Mouse (Mus musculus): Measurements from ENCODE around the gene Gid4. TPM values are rescaled to one million over a fixed set of nuclear protein-coding genes. Genes with fewer than 3 reads are reported as not detected.
"Not testable (repeated sequence)": the region's sequence is repeated elsewhere in the genome, so short reads cannot be mapped to it uniquely, and the experiment has no call there.

Gene Gid4
- polyA plus RNA-seq, 1 experiment = 40.6 TPM

- Histone ChIP-seq H3K36me3 (ENCODE audit: control insufficient read depth, insufficient read depth, low read length, poor library complexity, severe bottlenecking) (peaks cover 28% of the 10 kb centered on the region), H3K4me3 (ENCODE audit: low read depth, low read length) (no peak overlapping the region), H3K9ac (ENCODE audit: low read depth, poor library complexity, severe bottlenecking) (no peak overlapping the region), H3K4me1 (ENCODE audit: control insufficient read depth, insufficient read depth, low read length) (peaks cover 6% of the 10 kb centered on the region), H3K27me3 (ENCODE audit: control insufficient read depth, insufficient read depth, low read length, poor library complexity, severe bottlenecking) (no peaks in the 10 kb centered on the region), H3K27ac (ENCODE audit: insufficient read depth, low read length) (no peak overlapping the region), H3K9me3 (replicated peaks; ENCODE audit: control insufficient read depth, insufficient read depth, low read length, poor library complexity, severe bottlenecking) (no peaks in the 10 kb centered on the region)
- TF ChIP-seq CTCF (IDR thresholded peaks at IDR 0.05; ENCODE audit: low read depth, low read length) (no peak), EP300 (IDR thresholded peaks at IDR 0.05; ENCODE audit: insufficient read depth, low read depth, low read length) (no peak), POLR2A (IDR thresholded peaks at IDR 0.05; ENCODE audit: insufficient read depth, low read length) (no peak)
Observed at GRCm38 (mm10) chr11:60435133-60435532, 18.2 kb downstream of the Gid4 start.

- no peak for TF ChIP-seq POLR2A (IDR thresholded peaks at IDR 0.05; ENCODE audit: insufficient read depth, low read length)
- TF ChIP-seq EP300 (IDR thresholded peaks at IDR 0.05; ENCODE audit: insufficient read depth, low read depth, low read length) = no peak
- TF ChIP-seq CTCF (IDR thresholded peaks at IDR 0.05; ENCODE audit: low read depth, low read length) = no peak
- Histone ChIP-seq H3K27me3 (ENCODE audit: control insufficient read depth, insufficient read depth, low read length, poor library complexity, severe bottlenecking) (no peaks in the 10 kb centered on the region), H3K9me3 (replicated peaks; ENCODE audit: control insufficient read depth, insufficient read depth, low read length, poor library complexity, severe bottlenecking) (no peaks in the 10 kb centered on the region), H3K4me3 (ENCODE audit: low read depth, low read length) (no peak overlapping the region), H3K9ac (ENCODE audit: low read depth, poor library complexity, severe bottlenecking) (no peak overlapping the region), H3K27ac (ENCODE audit: insufficient read depth, low read length) (no peak overlapping the region), H3K36me3 (ENCODE audit: control insufficient read depth, insufficient read depth, low read length, poor library complexity, severe bottlenecking) (peaks cover 31% of the 10 kb centered on the region), H3K4me1 (ENCODE audit: control insufficient read depth, insufficient read depth, low read length) (peaks cover 7% of the 10 kb centered on the region)
Observed at GRCm38 (mm10) chr11:60436618-60437017, 19.7 kb downstream of the Gid4 start.

DNA sequence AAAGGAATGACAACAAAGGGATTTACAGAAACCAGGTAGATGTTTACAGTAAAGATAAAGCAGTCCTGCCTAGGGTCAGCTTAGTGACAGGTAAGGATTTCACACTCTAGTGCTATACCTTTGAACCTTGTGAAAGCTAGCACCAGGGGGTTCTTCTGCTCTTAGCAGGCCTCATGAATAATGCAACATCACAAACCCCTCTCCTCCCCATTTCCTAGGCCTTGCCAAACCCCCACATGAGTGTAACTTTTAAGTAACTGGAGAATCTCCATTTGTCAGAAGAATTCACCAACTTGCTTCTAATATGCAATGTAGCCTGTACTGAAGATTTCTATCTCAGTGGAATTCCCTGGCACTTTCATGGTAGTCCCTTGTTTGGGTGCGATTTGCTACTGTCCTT is 22.7 kb downstream of the Gid4 start:
- not testable (repeated sequence) for H3K9ac ChIP-seq (ENCODE audit: low read depth, poor library complexity, severe bottlenecking); H3K4me3 ChIP-seq (ENCODE audit: low read depth, low read length); H3K27me3 ChIP-seq (ENCODE audit: control insufficient read depth, insufficient read depth, low read length, poor library complexity, severe bottlenecking); H3K9me3 ChIP-seq (replicated peaks; ENCODE audit: control insufficient read depth, insufficient read depth, low read length, poor library complexity, severe bottlenecking)
- Histone ChIP-seq H3K36me3 (ENCODE audit: control insufficient read depth, insufficient read depth, low read length, poor library complexity, severe bottlenecking) (peaks cover 38% of the 10 kb centered on the region), H3K27ac (ENCODE audit: insufficient read depth, low read length) (peak overlapping the region; percentile 82), H3K4me1 (ENCODE audit: control insufficient read depth, insufficient read depth, low read length) (peaks cover 13% of the 10 kb centered on the region)

DNA sequence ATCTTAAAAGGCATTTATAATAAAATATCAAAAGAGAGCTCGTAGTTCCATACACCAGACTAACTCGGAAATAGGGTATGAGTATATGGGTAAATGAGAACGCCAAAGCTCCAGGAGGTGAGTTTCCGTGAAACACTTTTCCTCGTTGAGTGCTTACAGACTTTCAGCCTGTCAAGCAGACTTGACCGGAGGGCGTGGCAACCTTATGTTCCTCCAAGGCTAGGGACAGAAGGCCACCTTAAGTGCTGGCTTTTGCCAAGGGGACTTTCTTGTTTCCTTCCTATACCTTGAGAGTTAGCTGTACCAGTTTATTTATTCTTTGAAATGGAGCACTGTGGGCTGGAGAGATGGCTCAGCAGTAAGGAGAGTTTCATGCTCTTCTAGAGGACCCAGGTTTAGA is 23.2 kb downstream of the Gid4 start:
- H3K27ac ChIP-seq (ENCODE audit: insufficient read depth, low read length) = peak overlapping the region; percentile 88
- no peaks in the 10 kb centered on the region for H3K27me3 ChIP-seq (ENCODE audit: control insufficient read depth, insufficient read depth, low read length, poor library complexity, severe bottlenecking)

DNA sequence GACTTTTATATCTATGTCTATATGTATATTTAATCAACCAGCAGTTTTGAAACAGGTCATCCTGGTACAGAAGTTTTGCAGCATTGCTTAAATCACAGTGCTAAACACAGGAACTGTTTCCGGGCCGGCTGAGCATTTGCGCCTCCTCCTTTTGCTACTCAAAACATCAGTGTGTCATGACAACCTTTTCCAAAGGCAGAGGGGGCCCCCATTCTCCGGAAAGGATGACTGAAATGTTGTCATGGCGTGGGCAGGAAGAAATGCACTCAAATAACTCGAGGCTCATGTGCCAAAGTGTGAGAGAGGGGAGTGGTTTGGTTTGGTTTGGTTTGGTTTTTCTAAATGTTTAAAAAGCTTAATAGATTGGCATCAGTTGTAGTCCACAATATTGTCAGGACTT is 26.0 kb downstream of the Gid4 start:
- TF ChIP-seq POLR2A (IDR thresholded peaks at IDR 0.05; ENCODE audit: insufficient read depth, low read length) (no peak), CTCF (IDR thresholded peaks at IDR 0.05; ENCODE audit: low read depth, low read length) (no peak), EP300 (IDR thresholded peaks at IDR 0.05; ENCODE audit: insufficient read depth, low read depth, low read length) (no peak)
- H3K36me3 ChIP-seq (ENCODE audit: control insufficient read depth, insufficient read depth, low read length, poor library complexity, severe bottlenecking) = peaks cover 19% of the 10 kb centered on the region

More for the DNA sequence above, 23.2 kb downstream of the Gid4 start:
- Histone ChIP-seq H3K36me3 (ENCODE audit: control insufficient read depth, insufficient read depth, low read length, poor library complexity, severe bottlenecking) (peaks cover 37% of the 10 kb centered on the region), H3K9ac (ENCODE audit: low read depth, poor library complexity, severe bottlenecking) (no peak overlapping the region), H3K9me3 (replicated peaks; ENCODE audit: control insufficient read depth, insufficient read depth, low read length, poor library complexity, severe bottlenecking) (no peaks in the 10 kb centered on the region), H3K4me3 (ENCODE audit: low read depth, low read length) (no peak overlapping the region), H3K4me1 (ENCODE audit: control insufficient read depth, insufficient read depth, low read length) (peaks cover 13% of the 10 kb centered on the region)
- TF ChIP-seq CTCF (IDR thresholded peaks at IDR 0.05; ENCODE audit: low read depth, low read length) (no peak), EP300 (IDR thresholded peaks at IDR 0.05; ENCODE audit: insufficient read depth, low read depth, low read length) (peak; percentile 76; the same call in 1 of the 2 replicates)

GRCm38 (mm10) chr11:60444007-60444406 is 27.1 kb downstream of the Gid4 start:
- Histone ChIP-seq H3K36me3 (ENCODE audit: control insufficient read depth, insufficient read depth, low read length, poor library complexity, severe bottlenecking) (peaks cover 19% of the 10 kb centered on the region), H3K27ac (ENCODE audit: insufficient read depth, low read length) (peak overlapping the region; percentile 63), H3K9me3 (replicated peaks; ENCODE audit: control insufficient read depth, insufficient read depth, low read length, poor library complexity, severe bottlenecking) (no peaks in the 10 kb centered on the region), H3K27me3 (ENCODE audit: control insufficient read depth, insufficient read depth, low read length, poor library complexity, severe bottlenecking) (no peaks in the 10 kb centered on the region), H3K4me1 (ENCODE audit: control insufficient read depth, insufficient read depth, low read length) (peaks cover 12% of the 10 kb centered on the region), H3K4me3 (ENCODE audit: low read depth, low read length) (no peak overlapping the region), H3K9ac (ENCODE audit: low read depth, poor library complexity, severe bottlenecking) (no peak overlapping the region)
- no peak for TF ChIP-seq POLR2A (IDR thresholded peaks at IDR 0.05; ENCODE audit: insufficient read depth, low read length)
- TF ChIP-seq CTCF (IDR thresholded peaks at IDR 0.05; ENCODE audit: low read depth, low read length) = no peak
- TF ChIP-seq EP300 (IDR thresholded peaks at IDR 0.05; ENCODE audit: insufficient read depth, low read depth, low read length) = no peak

More for the DNA sequence above, 26.0 kb downstream of the Gid4 start:
- peak overlapping the region; percentile 14; the same call in 1 of the 2 replicates for H3K27ac ChIP-seq (ENCODE audit: insufficient read depth, low read length)
- H3K9ac ChIP-seq (ENCODE audit: low read depth, poor library complexity, severe bottlenecking) = no peak overlapping the region
- no peaks in the 10 kb centered on the region for H3K27me3 ChIP-seq (ENCODE audit: control insufficient read depth, insufficient read depth, low read length, poor library complexity, severe bottlenecking)
- H3K4me1 ChIP-seq (ENCODE audit: control insufficient read depth, insufficient read depth, low read length) = peaks cover 9% of the 10 kb centered on the region
- H3K4me3 ChIP-seq (ENCODE audit: low read depth, low read length) = no peak overlapping the region
- no peaks in the 10 kb centered on the region for H3K9me3 ChIP-seq (replicated peaks; ENCODE audit: control insufficient read depth, insufficient read depth, low read length, poor library complexity, severe bottlenecking)

Measured in ES-Bruce4 (cell line).